Mouse (Mus musculus): Measurements from ENCODE around the gene Ptprn.

The Ptprn gene

DNA sequence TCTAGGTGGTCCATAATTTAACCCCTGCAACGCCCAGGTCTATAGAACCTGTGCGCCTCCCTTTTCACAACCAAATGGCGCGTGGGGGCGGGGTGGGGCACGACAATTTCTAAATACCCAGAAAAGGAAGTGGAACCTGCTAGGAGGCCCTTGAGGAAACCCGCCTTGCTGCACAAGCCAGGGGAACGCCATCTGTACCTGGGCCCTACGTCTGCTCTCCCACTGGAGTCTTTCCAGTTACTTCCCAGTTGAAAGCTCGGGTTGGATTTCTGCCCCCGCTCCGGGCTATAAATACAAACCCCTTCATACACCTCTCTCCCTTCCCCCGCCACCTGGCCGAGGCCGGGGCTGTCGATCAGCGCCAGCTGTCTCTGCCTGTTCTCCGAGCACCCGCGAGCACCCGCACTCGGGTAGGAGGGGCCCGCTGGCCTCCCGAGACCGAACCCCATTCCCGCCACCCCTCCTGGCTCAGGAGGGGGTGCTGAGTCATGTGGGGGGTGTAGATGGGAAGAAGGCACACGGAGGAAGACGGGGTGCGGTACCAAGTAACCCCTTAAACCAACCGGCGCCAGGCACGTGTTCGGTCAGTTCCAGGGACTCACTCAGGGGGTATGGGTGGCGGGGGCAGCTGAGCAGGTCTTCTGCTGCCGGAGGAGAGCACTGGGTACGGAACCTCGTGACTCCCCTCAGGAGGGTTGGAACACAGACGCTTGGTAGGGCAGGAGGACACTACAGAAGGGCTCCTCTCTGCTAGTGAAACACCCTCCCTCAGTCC lies 45.9 kb downstream of the Ptprn start:
- no peak for TF ChIP-seq GATA4 (IDR thresholded peaks at IDR 0.05; ENCODE audit: insufficient replicate concordance, low read length)

DNA sequence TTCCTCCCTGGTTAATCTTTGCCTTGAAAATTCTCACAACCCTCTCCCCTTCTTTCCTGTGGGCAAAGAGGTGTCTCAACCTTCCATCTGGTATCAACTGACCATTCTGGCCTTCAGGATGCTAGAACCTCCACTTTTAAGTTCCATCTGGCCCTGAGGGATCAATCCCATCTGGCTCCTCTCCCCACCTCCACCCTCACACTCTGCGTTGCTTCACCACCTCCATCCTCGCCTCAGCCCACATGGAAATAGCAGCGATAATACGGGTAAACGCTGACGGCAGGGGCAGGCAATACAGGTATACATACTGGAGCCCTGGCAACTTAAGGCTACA lies 46.4 kb downstream of the Ptprn start:
- no peak for TF ChIP-seq GATA4 (IDR thresholded peaks at IDR 0.05; ENCODE audit: insufficient replicate concordance, low read length)

DNA sequence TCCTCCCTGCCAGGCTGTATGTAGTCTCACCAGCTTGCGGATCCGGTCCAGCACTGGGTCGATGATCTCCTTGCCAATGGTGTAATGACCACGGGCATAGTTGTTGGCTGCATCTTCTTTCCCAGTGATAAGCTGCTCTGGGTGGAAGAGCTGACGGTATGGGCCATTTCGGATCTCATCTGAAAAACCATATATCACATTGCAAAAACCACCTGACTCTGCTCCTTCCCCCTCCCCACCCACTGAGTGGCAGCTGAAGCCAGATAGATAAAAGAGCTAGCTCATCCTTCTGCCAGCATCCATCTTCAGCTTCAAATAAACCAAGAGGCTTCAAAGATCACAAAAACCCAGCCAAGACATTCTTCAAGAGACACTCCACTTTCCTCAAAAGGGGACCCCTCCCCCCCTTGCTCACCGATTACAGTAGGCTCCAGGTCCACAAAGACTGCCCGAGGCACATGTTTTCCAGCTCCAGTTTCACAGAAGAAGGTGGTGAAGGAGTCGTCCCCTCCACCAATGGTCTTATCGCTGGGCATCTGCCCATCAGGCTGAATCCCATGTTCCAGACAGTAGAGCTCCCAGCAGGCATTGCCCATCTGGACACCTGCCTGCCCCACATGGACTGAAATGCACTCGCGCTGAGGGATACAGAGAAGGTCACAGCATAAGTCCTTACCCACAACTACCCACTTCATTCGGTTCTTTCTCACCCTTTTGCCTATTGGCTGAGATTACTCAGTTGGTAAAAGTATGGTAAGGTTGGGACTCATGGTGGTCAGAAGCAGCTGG lies 47.3 kb downstream of the Ptprn start:
- TF ChIP-seq GATA4 (IDR thresholded peaks at IDR 0.05; ENCODE audit: insufficient replicate concordance, low read length), result peak; percentile 100

DNA sequence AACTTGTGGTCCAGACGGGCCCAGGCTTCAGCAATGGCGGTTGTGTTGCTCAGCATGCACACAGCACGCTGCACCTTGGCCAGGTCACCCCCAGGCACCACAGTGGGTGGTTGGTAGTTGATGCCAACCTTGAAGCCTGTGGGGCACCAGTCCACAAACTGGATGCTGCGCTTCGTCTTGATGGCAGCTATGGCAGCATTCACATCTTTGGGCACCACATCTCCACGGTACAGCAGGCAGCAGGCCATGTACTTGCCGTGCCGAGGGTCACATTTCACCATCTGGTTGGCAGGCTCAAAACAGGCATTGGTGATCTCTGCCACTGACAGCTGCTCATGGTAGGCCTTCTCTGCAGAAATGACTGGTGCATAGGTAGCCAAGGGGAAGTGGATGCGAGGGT lies 48.5 kb downstream of the Ptprn start:
- no peak for TF ChIP-seq GATA4 (IDR thresholded peaks at IDR 0.05; ENCODE audit: insufficient replicate concordance, low read length)

DNA sequence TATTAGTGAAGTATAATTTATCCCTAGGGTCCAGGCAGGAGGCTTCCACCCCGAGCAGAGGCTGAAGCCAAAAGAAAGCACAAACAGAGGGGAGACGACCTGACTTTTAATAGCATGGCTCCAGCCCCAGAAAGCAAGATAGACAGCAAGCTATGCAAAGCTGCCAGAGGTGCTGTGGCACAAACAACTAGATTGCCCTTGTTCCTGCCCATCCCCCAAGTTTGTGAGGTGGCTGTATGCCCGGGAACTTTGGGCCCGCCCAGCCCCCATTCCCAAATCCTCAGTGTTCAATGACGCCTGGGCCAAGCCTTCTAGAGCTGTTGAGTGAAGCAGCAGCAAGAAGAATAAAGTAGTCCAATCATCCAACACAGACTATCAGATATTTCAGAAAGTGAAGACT lies 49.4 kb downstream of the Ptprn start:
- no peak for TF ChIP-seq GATA4 (IDR thresholded peaks at IDR 0.05; ENCODE audit: insufficient replicate concordance, low read length)

DNA sequence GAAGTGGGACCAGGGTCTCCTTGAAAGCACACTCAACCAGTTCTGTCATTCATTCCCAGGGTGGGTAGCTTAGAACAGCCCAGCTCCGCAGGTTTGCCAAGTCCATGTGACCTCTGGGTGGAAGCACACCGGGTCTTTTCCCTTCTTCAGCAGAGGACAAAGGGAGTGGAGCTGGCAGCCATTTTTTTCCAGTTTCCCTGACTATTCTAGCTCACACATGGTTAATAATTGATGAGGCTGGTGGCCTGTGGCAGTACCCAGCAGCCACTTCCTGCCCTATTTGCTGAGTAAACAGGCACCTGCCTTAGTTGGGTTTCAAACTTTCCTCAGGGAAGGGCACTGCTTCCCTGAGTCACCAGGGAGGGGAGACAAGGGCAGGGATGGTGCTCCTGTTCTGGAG lies 49.9 kb downstream of the Ptprn start:
- no peak for TF ChIP-seq GATA4 (IDR thresholded peaks at IDR 0.05; ENCODE audit: insufficient replicate concordance, low read length)

DNA sequence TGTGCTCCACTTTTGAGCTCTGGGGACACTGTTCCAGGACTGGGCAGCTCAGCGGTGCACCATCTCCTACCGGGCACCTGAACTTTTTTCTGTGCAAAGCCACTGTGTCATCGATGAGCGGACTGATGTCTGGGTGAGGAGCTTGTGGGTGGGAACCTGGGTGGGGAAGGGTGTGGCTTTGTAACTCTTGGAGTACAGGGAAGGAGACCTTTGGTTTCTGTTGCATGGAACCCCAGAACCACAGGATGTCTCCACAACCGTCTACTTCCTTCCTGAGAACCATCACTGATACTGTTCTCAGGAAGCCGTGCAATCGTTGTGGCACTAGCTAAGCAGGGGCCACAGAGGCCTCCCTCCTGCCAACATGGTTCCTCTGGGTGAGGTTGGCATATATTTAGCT lies 51.2 kb downstream of the Ptprn start:
- no peak for TF ChIP-seq GATA4 (IDR thresholded peaks at IDR 0.05; ENCODE audit: insufficient replicate concordance, low read length)

DNA sequence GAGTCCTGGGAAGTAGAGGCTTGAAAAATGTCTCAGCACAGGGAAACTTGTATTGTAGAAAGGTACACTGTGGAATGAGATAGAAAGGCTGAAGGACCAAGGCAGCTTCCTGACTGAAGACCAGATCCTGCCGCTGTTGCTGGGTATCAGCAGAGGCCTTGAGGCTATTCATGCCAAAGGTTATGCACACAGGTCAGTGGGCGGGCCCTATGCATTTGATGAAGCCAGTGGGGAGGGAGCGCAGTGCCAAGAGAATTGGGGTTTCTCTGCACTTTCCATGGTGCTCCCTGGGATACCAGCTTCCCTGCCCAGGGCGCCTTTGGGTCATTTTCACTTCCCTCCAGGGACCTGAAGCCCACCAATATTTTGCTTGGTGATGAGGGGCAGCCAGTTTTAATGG lies 51.8 kb downstream of the Ptprn start:
- no peak for TF ChIP-seq GATA4 (IDR thresholded peaks at IDR 0.05; ENCODE audit: insufficient replicate concordance, low read length)

DNA sequence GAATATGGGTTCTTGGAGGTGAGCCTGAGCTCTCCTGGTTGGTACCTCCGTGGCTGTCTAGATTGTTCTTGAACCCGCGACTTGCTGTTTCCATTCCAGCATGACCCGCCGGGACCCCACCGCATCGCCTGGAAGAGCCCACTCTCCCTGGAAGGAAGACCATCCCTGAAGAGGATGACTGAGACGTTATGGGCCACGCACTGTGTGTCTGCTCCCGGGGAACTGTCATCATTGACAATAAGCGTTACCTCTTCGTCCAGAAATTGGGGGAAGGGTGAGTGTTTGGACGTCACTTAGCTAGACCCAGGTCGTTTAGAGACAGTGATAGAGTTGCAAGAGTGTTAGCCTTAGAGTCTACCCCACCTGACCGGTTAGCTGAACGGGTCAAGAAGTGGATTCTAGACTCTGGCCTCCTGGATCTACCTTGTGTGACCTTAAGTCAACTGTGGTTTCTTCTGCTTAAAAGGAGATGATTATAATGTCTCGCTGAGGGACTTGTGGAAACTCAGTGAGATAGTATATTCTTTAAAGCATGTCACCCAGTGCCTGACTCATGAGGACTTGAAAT lies 53.1 kb downstream of the Ptprn start:
- TF ChIP-seq GATA4 (IDR thresholded peaks at IDR 0.05; ENCODE audit: insufficient replicate concordance, low read length), result no peak

DNA sequence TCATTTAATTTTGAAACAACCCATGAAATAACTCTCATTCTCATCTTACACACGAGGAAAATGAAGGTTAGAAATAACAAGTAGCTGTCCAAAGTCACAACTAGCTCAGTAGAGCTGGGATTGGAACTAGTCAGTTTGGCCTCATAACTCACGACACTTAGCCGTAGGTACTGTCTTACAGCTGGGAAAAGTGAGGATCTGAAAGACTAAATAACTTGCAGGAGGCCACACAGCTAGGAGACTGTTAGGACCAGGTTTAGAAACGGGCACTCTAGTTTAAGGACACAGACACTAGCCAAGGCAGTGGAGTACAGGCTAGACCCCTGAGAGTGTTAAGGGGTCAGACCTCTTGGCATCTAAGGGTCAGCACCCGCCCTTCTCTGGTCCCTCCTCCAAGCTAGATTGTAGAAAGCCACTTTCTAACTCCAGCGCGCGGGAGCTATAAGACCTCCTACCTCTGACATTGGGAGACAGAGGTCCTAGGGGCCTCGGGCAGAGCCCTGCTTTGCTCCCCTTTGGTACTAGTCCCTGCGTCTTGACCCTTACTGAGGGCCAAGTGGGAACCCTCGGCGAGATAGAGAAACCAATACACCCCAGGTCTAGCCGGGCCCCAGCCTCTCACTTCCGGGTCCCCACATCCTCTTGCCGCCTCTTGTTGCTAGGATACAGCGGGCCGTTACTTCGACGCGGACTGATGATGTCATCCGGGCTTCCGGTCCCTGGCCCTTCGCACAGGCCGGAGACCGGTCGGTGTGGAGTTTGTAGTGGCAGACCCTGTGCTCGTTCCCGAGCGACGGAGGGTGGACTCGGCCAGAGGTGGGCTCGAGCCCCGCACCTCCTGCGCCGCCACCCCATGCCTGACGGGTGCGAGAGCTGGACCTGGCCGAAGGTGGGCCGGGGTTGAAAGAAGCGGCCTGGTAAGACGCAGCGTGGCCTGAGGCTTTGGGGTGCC lies 53.9 kb downstream of the Ptprn start, which contains the start of the genes Glb1l and Stk16:
Gene Glb1l, minus strand, starts transcription at position 678 of the 952 bp plus-strand sequence.
Gene Stk16, plus strand, starts transcription at position 703 of the 952 bp plus-strand sequence.
- no peak; the same call in 1 of the 2 replicates for TF ChIP-seq GATA4 (IDR thresholded peaks at IDR 0.05; ENCODE audit: insufficient replicate concordance, low read length)

DNA sequence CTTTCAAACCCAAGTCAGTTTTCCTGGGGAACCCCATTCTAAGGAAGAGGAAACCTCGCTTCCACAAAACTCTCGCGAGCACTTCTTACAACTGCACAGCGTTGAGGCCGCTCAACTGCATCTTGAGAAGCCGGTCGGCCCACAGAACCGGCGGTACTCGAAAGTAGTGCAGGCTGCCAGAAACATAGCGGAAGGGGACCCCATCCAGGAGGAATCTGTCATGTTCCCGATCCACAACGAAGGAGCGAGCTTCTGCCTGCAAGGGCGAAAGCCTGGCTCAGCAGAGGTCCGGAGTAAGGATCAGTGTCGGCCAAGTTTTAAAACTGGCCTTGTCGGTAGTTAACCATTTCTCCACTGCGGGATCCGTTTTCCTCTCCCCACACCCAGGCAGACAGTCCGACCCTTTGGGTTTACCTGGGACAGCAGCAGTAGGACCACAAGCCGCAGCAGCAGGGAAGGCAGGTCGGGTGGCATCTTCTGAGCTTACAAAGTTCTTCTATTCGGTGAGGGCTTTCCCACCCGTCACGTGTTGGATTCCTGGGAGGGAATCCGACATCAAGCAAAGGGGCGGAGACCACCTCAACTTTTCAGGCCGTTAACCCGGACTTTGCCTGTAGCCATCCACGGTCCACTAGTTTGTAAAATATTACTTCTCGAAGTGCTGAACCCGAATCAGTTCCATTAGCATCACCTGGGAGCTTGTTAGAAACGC lies 55.2 kb downstream of the Ptprn start:
- TF ChIP-seq GATA4 (IDR thresholded peaks at IDR 0.05; ENCODE audit: insufficient replicate concordance, low read length), result no peak

DNA sequence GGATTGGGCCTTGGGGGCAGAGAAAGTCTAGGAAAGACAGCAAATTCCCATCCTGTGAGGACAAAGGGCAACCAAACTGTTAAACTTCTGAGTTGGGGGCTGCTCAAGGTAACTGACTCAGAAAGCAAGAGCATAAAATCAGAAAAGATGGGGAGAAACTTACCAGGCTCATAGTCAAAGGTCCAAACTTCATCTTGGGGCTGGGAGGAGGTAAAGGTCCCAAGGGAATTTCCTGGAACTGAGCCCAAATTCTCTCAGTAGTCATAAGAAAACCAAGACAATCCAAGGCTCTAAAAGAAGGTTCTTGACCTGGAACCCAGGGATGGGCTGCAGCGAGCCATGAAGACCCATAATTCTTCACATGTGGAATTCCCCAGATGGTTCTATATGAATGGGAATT lies 63.1 kb downstream of the Ptprn start:
- no peak for TF ChIP-seq GATA4 (IDR thresholded peaks at IDR 0.05; ENCODE audit: insufficient replicate concordance, low read length)
